ENCODE assay signal across 20 mouse cellular contexts in the genomic region with DNA sequence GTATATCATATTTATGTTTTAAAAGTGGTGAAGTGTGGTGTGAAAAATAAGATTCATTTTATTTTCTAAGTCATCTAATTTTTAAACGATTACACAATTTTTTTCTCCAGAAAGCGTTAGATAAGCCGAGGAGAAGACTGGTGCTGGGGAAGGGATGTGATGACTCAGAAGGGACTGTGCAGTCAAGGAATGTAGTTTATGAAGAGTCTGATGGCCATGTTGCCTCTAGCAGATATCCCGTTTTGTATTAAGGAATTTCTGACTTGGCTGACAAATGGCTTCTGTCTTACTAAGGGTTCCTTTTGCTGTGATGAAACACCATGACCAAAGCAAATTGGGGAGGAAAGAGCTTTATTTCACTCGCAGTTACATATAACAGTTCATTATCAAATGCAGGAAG.
"Had no signal": no experiment of that assay in that cellular context is flagged by ENCODE, and none has a peak within 500 bp of the region (broad histone marks: within the 10 kb centered on the region; RNA-seq: fewer than 3 reads in every experiment).

No protein-coding gene starts in this region.

- H3K9me3 ChIP-seq: limb, embryonic 10.5 days; limb, embryonic 13.5 days; liver, embryonic 13.5 days; megakaryocyte, embryonic 14.5 days; midbrain, embryonic 10.5 days; midbrain, embryonic 13.5 days; stomach, embryonic 15.5 days had no signal

- H3K27ac ChIP-seq: kidney, postnatal 0 days; layer of hippocampus, adult 2 months; left cerebral cortex, adult 2 months; limb, embryonic 10.5 days; limb, embryonic 13.5 days; liver, embryonic 13.5 days; midbrain, embryonic 10.5 days; midbrain, embryonic 13.5 days; stomach, embryonic 15.5 days had no signal

- H3K27me3 ChIP-seq: limb, embryonic 13.5 days; liver, embryonic 13.5 days; megakaryocyte, embryonic 14.5 days; midbrain, embryonic 13.5 days; stomach, embryonic 15.5 days had no signal

- H3K9ac ChIP-seq: limb, embryonic 13.5 days; liver, embryonic 13.5 days; midbrain, embryonic 13.5 days; stomach, embryonic 15.5 days had no signal

- H3K36me3 ChIP-seq: liver, embryonic 13.5 days; midbrain, embryonic 10.5 days; midbrain, embryonic 13.5 days; stomach, embryonic 15.5 days had no signal

- H3K4me2 ChIP-seq: limb, embryonic 13.5 days; liver, embryonic 13.5 days; midbrain, embryonic 13.5 days; stomach, embryonic 15.5 days had no signal

- ATAC-seq: midbrain, embryonic 13.5 days; midbrain, embryonic 16.5 days had no signal

- H3K4me3 ChIP-seq: layer of hippocampus, adult 2 months; left cerebral cortex, adult 2 months; limb, embryonic 10.5 days; limb, embryonic 13.5 days; liver, embryonic 13.5 days; megakaryocyte, embryonic 14.5 days; midbrain, embryonic 10.5 days; midbrain, embryonic 13.5 days; stomach, embryonic 15.5 days had no signal

- DNase-seq: kidney, postnatal 25 days; layer of hippocampus, adult 9-11 months; liver; liver, embryonic 13.5 days; lung, adult 2 months; right cerebral cortex, adult 18-20 months; right cerebral cortex, postnatal 14 days; right cerebral cortex, postnatal 4 days; thymus, adult 18-20 months; thymus, postnatal 36 days had no signal

- H3K4me1 ChIP-seq: limb, embryonic 10.5 days; limb, embryonic 13.5 days; liver, embryonic 13.5 days; megakaryocyte, embryonic 14.5 days; midbrain, embryonic 10.5 days; midbrain, embryonic 13.5 days; stomach, embryonic 15.5 days had no signal
